Comparison of ENCODE assay signal across 8 mouse cellular contexts in genomic region chr8:69791415-69792068, GRCm38 (mm10). TPM values are rescaled to one million over a fixed set of nuclear protein-coding genes. Genes with fewer than 3 reads are reported as not detected.
A peak's percentile ranks its signal among the peaks of the same experiment; 100 is the strongest.
DNase-seq lines count a peak whose midpoint lies in the region; ATAC-seq and TF ChIP-seq lines count a peak whose summit lies in the region.
"Had no signal": no experiment of that assay in that cellular context is flagged by ENCODE, and none has a peak within 500 bp of the region (broad histone marks: within the 10 kb centered on the region; RNA-seq: fewer than 3 reads in every experiment).

No protein-coding gene starts in this region.

- peak overlapping the region; percentile 69 for H3K27ac ChIP-seq in forebrain, embryonic 13.5 days
- peak overlapping the region; percentile 88 for H3K27ac ChIP-seq in kidney, postnatal 0 days
- H3K27ac ChIP-seq in stomach, embryonic 14.5 days (ENCODE audit: low read length), result peak overlapping the region; percentile 66

- WGBS in forebrain, embryonic 13.5 days, result under 1% methylated on average over 47 of the region's 48 CpGs
- under 1% methylated on average over 44 of the region's 48 CpGs for WGBS in kidney, postnatal 0 days
- under 1% methylated on average over 48 of the region's 48 CpGs for WGBS in stomach, embryonic 14.5 days

- H3K4me2 ChIP-seq in forebrain, embryonic 13.5 days, result peak overlapping the region; percentile 89
- H3K4me2 ChIP-seq in kidney, postnatal 0 days (ENCODE audit: low read length), result peak overlapping the region; percentile 70
- H3K4me2 ChIP-seq in stomach, embryonic 14.5 days (replicated peaks; ENCODE audit: low read depth, low read length), result peak overlapping the region; percentile 79

- peaks cover 35% of the 10 kb centered on the region for H3K36me3 ChIP-seq in forebrain, embryonic 13.5 days (ENCODE audit: poor library complexity, severe bottlenecking)
- H3K36me3 ChIP-seq in kidney, postnatal 0 days (ENCODE audit: insufficient read depth, low read length), result peaks cover 22% of the 10 kb centered on the region; the same call in 1 of the 2 replicates
- H3K36me3 ChIP-seq in stomach, embryonic 14.5 days (ENCODE audit: control insufficient read depth, insufficient read depth, low read length), result peaks cover 23% of the 10 kb centered on the region

- no peak for TF ChIP-seq CTCF in brain, embryonic 14.5 days (IDR thresholded peaks at IDR 0.05; ENCODE audit: borderline replicate concordance, extremely low read depth, insufficient read depth, insufficient read length)
- no peak for TF ChIP-seq CTCF in kidney, postnatal 0 days (IDR thresholded peaks at IDR 0.05; ENCODE audit: low read depth)

- H3K4me1 ChIP-seq in forebrain, embryonic 13.5 days, result peaks cover 29% of the 10 kb centered on the region
- H3K4me1 ChIP-seq in kidney, postnatal 0 days (replicated peaks; ENCODE audit: insufficient read depth, low read length), result peaks cover 9% of the 10 kb centered on the region; the same call in 1 of the 2 replicates
- H3K4me1 ChIP-seq in stomach, embryonic 14.5 days (ENCODE audit: control insufficient read depth, insufficient read depth, low read length), result peaks cover 10% of the 10 kb centered on the region

- peak; percentile 81 for ATAC-seq in forebrain, embryonic 13.5 days
- ATAC-seq in kidney, postnatal 0 days (replicated peaks; ENCODE audit: low FRiP score, low read depth), result peak; percentile 68
- 0 out of 2 replicates have a peak, but pooled peaks have one; percentile 3 for ATAC-seq in megakaryocyte, adult 5-6 weeks (ENCODE audit: poor library complexity, severe bottlenecking)
- ATAC-seq in stomach, embryonic 14.5 days (ENCODE audit: insufficient number of reproducible peaks, insufficient read depth, low FRiP score, low read depth), result peak; percentile 64

- peak overlapping the region; percentile 100 for H3K4me3 ChIP-seq in forebrain, embryonic 13.5 days
- H3K4me3 ChIP-seq in kidney, postnatal 0 days (replicated peaks; ENCODE audit: low read depth, low read length), result peak overlapping the region; percentile 100
- peak overlapping the region; percentile 95 for H3K4me3 ChIP-seq in stomach, embryonic 14.5 days (ENCODE audit: low read depth, low read length)

- peak overlapping the region; percentile 98 for H3K9ac ChIP-seq in forebrain, embryonic 13.5 days
- peak overlapping the region; percentile 97 for H3K9ac ChIP-seq in kidney, postnatal 0 days (ENCODE audit: low read depth, low read length)
- H3K9ac ChIP-seq in stomach, embryonic 14.5 days (replicated peaks; ENCODE audit: low read depth, low read length), result peak overlapping the region; percentile 87

- no peaks in the 10 kb centered on the region for H3K27me3 ChIP-seq in forebrain, embryonic 13.5 days
- no peaks in the 10 kb centered on the region for H3K27me3 ChIP-seq in kidney, postnatal 0 days (ENCODE audit: insufficient read depth, low read length)
- H3K27me3 ChIP-seq in stomach, embryonic 14.5 days (ENCODE audit: control insufficient read depth, insufficient read depth, low read length), result no peaks in the 10 kb centered on the region

- no peaks in the 10 kb centered on the region for H3K9me3 ChIP-seq in forebrain, embryonic 13.5 days (replicated peaks)
- no peaks in the 10 kb centered on the region for H3K9me3 ChIP-seq in kidney, postnatal 0 days (replicated peaks; ENCODE audit: low read length)
- no peaks in the 10 kb centered on the region for H3K9me3 ChIP-seq in stomach, embryonic 14.5 days (ENCODE audit: control insufficient read depth, low read depth, low read length)

- DNase-seq in thymus, adult 18-20 months, result peak; percentile 44 to 57
- DNase-seq in thymus, postnatal 25 days, result no peak
- peak; percentile 49 for DNase-seq in brain, embryonic 14.5 days (ENCODE audit: low read depth)
- DNase-seq in kidney, postnatal 0 days (ENCODE audit: low spot score), result peak; percentile 35

- TF ChIP-seq POLR2A in brain, embryonic 14.5 days (IDR thresholded peaks at IDR 0.05; ENCODE audit: borderline replicate concordance, extremely low read depth, insufficient read depth, insufficient read length, poor library complexity, severe bottlenecking), result no peak

RNA-seq across cellular contexts. Expression of gene Zfp866, which starts 0.6 kb away (rescaled TPM):
- 31.2 and 44.6 TPM in 2 replicates for polyA plus RNA-seq in brain, embryonic 14.5 days (2012; rRNA removed)
- 43.0 and 45.4 TPM in 2 replicates for polyA plus RNA-seq in forebrain, embryonic 13.5 days (2015; fragmentation: Nextera tagmentation; extraction: Ambion mirVana)
- polyA plus RNA-seq in kidney, postnatal 0 days (2015; fragmentation: Nextera tagmentation; extraction: Ambion mirVana), result 14.7 and 17.4 TPM in 2 replicates
- 23.6 TPM in 2 replicates for total RNA-seq in megakaryocyte, adult 5-6 weeks (2015)
- 24.9 and 27.2 TPM in 2 replicates for total RNA-seq in megakaryocyte, adult 5-6 weeks (2017)
- polyA plus RNA-seq in stomach, embryonic 14.5 days (2014; fragmentation: Nextera tagmentation; extraction: Ambion mirVana), result 35.3 and 35.4 TPM in 2 replicates

RNA-seq across cellular contexts. Expression of gene Atp13a1, which starts 0.6 kb away (rescaled TPM):
- 85.0 and 112 TPM in 2 replicates for polyA plus RNA-seq in brain, embryonic 14.5 days (2012; rRNA removed)
- polyA plus RNA-seq in forebrain, embryonic 13.5 days (2015; fragmentation: Nextera tagmentation; extraction: Ambion mirVana), result 41.7 and 45.5 TPM in 2 replicates
- 34.1 and 38.4 TPM in 2 replicates for polyA plus RNA-seq in kidney, postnatal 0 days (2015; fragmentation: Nextera tagmentation; extraction: Ambion mirVana)
- total RNA-seq in megakaryocyte, adult 5-6 weeks (2015), result 19.5 and 21.1 TPM in 2 replicates
- 15.6 and 16.9 TPM in 2 replicates for total RNA-seq in megakaryocyte, adult 5-6 weeks (2017)
- polyA plus RNA-seq in stomach, embryonic 14.5 days (2014; fragmentation: Nextera tagmentation; extraction: Ambion mirVana), result 45.7 and 45.9 TPM in 2 replicates

RNA-seq across cellular contexts. Expression of gene Gm20422, which starts 16.9 kb away (rescaled TPM):
- polyA plus RNA-seq in brain, embryonic 14.5 days (2012; rRNA removed), result 1.4 and 1.6 TPM in 2 replicates
- 0.28 and 0.81 TPM in 2 replicates for polyA plus RNA-seq in forebrain, embryonic 13.5 days (2015; fragmentation: Nextera tagmentation; extraction: Ambion mirVana)
- 0.30 and 1.1 TPM in 2 replicates for polyA plus RNA-seq in kidney, postnatal 0 days (2015; fragmentation: Nextera tagmentation; extraction: Ambion mirVana)
- total RNA-seq in megakaryocyte, adult 5-6 weeks (2015), result not detected in 2 replicates
- 0.33 and 0.45 TPM in 2 replicates for total RNA-seq in megakaryocyte, adult 5-6 weeks (2017)
- polyA plus RNA-seq in stomach, embryonic 14.5 days (2014; fragmentation: Nextera tagmentation; extraction: Ambion mirVana), result 0.90 TPM in 1 of 2 replicates, not detected in the other
- total RNA-seq: hematopoietic stem cell, adult 5-6 weeks had no signal

RNA-seq across cellular contexts. Expression of gene Gmip, which starts 16.9 kb away (rescaled TPM):
- 72.5 and 80.2 TPM in 2 replicates for polyA plus RNA-seq in brain, embryonic 14.5 days (2012; rRNA removed)
- polyA plus RNA-seq in forebrain, embryonic 13.5 days (2015; fragmentation: Nextera tagmentation; extraction: Ambion mirVana), result 24.0 and 28.6 TPM in 2 replicates
- 5.7 and 7.0 TPM in 2 replicates for polyA plus RNA-seq in kidney, postnatal 0 days (2015; fragmentation: Nextera tagmentation; extraction: Ambion mirVana)
- total RNA-seq in megakaryocyte, adult 5-6 weeks (2015), result 60.6 and 62.2 TPM in 2 replicates
- 59.3 and 82.0 TPM in 2 replicates for total RNA-seq in megakaryocyte, adult 5-6 weeks (2017)
- polyA plus RNA-seq in stomach, embryonic 14.5 days (2014; fragmentation: Nextera tagmentation; extraction: Ambion mirVana), result 7.1 and 11.9 TPM in 2 replicates

RNA-seq across cellular contexts. Expression of gene Lpar2, which starts 30.7 kb away (rescaled TPM):
- polyA plus RNA-seq in brain, embryonic 14.5 days (2012; rRNA removed), result 7.2 and 8.0 TPM in 2 replicates
- 0.88 and 0.89 TPM in 2 replicates for polyA plus RNA-seq in forebrain, embryonic 13.5 days (2015; fragmentation: Nextera tagmentation; extraction: Ambion mirVana)
- 0.58 and 0.94 TPM in 2 replicates for polyA plus RNA-seq in kidney, postnatal 0 days (2015; fragmentation: Nextera tagmentation; extraction: Ambion mirVana)
- total RNA-seq in megakaryocyte, adult 5-6 weeks (2015), result 1.7 and 2.0 TPM in 2 replicates
- total RNA-seq in megakaryocyte, adult 5-6 weeks (2017), result 0.57 and 0.59 TPM in 2 replicates
- 1.2 and 1.6 TPM in 2 replicates for polyA plus RNA-seq in stomach, embryonic 14.5 days (2014; fragmentation: Nextera tagmentation; extraction: Ambion mirVana)

Comparison
In these comparisons a context has a peak if more than half of its experiments do, and no peak if none do; other contexts are left out.
1. ATAC-seq: peak in every context shown above with its lines; median percentile 81 in forebrain, embryonic 13.5 days; 68 in kidney, postnatal 0 days; 64 in stomach, embryonic 14.5 days; 3 in megakaryocyte, adult 5-6 weeks.